Mouse (Mus musculus) brain, embryonic 14.5 days (tissue): Measurements from ENCODE around the gene Prss40.

ENCODE experiments used
- CTCF ChIP-seq: fragments of 200-500 bp; IDR thresholded peaks from 2 replicates; pipeline ENCODE4 v1.5.1; 2012; ENCODE audit warnings: inconsistent platforms, mild to moderate bottlenecking, moderate library complexity, borderline replicate concordance; ENCODE audit not compliant: insufficient read depth, insufficient read length; ENCODE audit errors: extremely low read depth
- POLR2A ChIP-seq: fragments of 200-500 bp; IDR thresholded peaks from 2 replicates; pipeline ENCODE4 v1.6.1; 2012; ENCODE audit warnings: mild to moderate bottlenecking, inconsistent platforms, borderline replicate concordance; ENCODE audit not compliant: poor library complexity, insufficient read depth, insufficient read length, severe bottlenecking; ENCODE audit errors: extremely low read depth

- TF ChIP-seq POLR2A: no peak
- no peak for TF ChIP-seq CTCF
These were observed 24.0 kb upstream of the Prss40 start for GRCm38 (mm10) chr1:34584736-34585135.
